Mouse (Mus musculus) thymus, postnatal 10 days (tissue): ENCODE measurements around the gene Col2a1.

Experiments
- DNase-seq, 2 experiments: peaks; one replicate each; pipeline ENCODE4 v3.0.0; 2021; ENCODE audit warnings: low spot score in 2 of 2

The Col2a1 gene

DNA sequence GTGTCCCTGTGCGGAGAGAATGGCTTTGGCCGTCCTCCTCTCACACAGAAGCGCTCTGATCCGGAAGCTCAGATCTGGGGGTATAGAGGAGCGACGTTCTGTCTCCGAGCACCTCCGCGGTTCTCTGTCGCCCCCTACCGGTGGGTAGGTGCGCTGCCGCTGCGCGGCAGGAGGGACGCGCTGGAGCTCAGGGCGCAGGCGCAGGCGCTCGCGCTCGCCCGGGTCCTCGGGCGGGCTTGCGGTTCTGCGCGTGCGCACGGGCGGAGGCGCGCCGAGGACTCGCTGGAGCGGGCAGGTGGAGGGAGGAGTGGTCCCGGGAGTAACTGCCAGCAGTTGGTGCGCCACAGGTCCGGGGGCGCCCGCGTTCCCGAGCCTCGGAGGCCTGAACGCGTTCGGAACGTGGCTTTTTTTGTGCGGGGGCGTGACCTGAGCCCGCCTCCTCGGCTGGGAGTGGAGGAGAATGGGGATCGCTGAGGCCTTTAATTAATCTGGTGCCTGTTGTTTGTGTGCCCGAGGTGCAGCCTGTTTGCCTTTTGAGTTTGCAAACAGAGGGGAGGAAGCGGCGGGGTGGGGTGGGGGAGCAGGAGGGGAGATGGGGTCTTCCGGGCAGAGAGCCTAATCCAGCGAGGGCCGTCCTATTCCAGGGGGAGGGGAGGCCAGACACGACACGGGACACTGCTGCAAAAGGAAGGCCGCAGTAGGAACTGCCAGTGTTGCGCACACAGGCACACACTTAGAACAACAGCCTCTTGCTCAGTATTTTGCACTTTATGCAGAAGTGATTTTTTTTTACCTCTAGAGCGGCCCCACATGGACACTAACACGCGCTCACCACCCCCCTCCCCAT is 40.3 kb downstream of the Col2a1 start, which contains the start of gene Tmem106c:
Gene Tmem106c (plus strand): TSS at position 212 of the 847 bp plus-strand sequence.
- peak; percentile 92 to 96 for DNase-seq

DNA sequence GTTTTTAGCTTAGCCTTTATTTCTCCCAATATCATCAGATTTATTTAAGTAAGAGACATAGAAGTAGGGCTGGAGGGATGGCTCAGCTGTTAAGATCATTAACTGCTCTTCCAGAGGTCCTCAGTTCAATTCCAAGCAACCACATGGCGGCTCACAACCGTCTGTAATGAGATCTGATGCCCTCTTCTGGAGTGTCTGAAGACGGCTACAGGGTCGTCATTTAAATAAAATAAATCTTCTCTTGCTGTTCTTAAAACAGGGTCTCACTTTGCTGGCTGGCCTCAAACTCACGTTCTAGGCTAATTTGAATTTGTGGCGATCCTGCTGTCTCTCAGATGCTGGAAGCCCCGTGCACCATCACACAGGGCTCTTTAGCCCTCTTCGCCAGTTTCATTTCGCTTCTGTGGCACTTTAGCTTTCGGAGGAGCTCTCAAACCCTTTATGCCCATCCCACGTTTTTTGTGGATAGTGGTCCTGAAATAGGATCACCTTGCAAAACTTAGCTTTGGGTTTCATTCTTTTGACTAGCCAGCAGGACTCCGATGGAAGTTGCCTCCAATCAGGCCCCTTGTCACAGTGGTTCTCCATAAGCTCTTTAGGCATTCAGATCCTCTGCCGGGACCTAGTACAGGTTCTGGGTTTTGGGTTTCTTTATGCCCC is 41.0 kb downstream of the Col2a1 start:
- no peak for DNase-seq

GRCm38 (mm10) chr15:97956416-97956815 is 48.1 kb downstream of the Col2a1 start:
- DNase-seq, result no peak

- DNase-seq, result no peak
These were observed 48.8 kb downstream of the Col2a1 start for GRCm38 (mm10) chr15:97955742-97956141.

DNA sequence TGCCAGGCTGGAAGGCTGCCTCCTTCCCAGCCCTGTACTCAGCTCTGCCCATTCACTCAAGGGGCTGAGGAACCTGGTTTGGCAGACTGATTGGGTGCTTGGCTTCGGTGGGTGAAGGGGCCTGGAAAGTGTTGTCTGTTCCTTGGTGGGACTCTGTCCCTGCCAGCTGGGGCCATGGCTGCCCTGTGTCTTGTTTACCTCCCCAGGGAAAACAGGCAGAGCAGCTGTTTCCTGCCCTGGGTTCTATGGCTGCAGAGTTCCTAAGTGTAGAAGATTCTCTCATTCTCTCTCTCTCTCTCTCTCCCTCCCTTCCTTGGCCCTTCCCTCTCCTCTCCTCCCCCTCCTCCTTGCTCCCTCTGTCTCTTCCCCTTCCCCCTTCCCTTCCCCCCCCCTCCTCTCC is 49.2 kb downstream of the Col2a1 start:
- DNase-seq, result no peak

DNA sequence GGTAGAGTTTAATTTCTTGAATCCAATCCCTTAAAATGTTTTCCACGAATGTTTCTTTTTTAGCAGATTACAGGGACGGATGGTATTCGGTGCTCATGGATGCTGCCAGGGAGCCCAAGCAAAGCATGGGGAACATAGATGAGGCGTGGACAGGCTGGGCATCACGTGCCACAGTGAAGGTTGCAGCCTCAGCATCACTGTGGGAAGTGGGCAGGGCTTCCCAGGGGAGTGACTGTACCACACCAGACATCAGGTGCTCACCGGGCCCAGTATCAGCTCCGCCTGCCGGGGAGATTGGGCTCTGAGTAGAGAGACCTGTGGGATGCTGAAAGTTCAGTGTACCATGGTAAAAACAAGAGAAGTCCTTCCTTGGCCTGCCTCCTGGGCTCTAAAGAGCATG is 49.8 kb downstream of the Col2a1 start:
- DNase-seq, result no peak

DNA sequence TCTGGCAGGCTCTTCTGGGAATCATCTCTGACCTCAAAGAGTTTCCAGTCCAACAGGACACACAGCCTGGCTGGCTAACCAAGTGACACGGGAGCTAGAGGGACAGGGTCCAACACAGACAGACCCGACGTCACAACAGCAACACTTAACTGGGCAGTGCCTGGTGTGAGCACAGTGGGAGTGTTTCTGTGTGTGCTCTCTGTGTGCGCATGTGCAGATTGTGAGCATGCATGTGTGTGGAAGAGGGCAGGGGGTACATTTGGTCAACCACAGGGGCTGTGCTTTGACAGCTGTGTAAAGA is 51.7 kb downstream of the Col2a1 start:
- DNase-seq, result no peak

- DNase-seq, result peak; percentile 33 to 75
These were observed 52.2 kb downstream of the Col2a1 start for GRCm38 (mm10) chr15:97952137-97952888.

DNA sequence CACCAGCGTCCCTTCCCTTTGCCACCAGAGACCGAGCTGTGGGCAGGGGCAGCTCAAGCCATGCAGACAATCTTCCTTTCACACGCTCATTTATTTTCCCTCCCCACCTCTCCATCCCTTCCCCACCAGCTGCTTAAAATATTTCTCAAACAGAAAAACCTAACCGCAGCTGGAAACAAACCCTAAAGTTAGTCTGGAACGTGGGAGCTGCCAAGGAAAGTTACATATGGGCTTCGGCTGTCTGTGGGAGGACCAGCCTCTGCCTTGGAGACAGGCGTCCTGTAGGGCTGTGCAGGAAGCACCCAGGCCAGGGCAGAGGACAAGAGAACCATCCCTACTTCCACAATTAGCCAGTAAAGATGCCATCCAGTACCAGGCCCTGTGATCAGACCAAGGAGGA is 54.3 kb downstream of the Col2a1 start:
- no peak for DNase-seq

GRCm38 (mm10) chr15:97949706-97950105 is 54.8 kb downstream of the Col2a1 start:
- no peak for DNase-seq

DNA sequence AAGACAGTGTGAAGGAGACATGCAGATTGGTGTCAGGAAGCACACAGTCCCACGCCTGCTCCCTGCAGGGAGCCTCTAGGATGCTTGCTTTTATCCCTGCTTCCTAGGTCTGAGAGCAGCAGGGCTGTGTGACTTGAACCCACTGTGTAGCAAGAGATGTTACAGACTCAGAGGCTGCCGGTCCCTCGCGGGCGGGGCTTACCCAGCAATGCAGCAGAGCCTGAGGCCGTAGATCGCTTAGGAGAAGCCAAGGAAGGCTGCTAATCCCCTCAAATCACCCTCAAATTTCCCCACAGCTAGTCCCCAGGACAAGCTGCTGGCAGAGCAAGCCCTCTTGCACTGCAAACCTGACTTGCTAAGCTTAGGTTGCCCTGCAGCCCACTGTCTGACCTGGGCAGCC is 55.8 kb downstream of the Col2a1 start:
- DNase-seq, result no peak

- no peak for DNase-seq
These were observed 58.7 kb downstream of the Col2a1 start for GRCm38 (mm10) chr15:97945656-97946315.

GRCm38 (mm10) chr15:97944919-97945574 is 59.4 kb downstream of the Col2a1 start:
- no peak for DNase-seq

- DNase-seq, result no peak
These were observed 61.1 kb downstream of the Col2a1 start for GRCm38 (mm10) chr15:97943356-97943755.

DNA sequence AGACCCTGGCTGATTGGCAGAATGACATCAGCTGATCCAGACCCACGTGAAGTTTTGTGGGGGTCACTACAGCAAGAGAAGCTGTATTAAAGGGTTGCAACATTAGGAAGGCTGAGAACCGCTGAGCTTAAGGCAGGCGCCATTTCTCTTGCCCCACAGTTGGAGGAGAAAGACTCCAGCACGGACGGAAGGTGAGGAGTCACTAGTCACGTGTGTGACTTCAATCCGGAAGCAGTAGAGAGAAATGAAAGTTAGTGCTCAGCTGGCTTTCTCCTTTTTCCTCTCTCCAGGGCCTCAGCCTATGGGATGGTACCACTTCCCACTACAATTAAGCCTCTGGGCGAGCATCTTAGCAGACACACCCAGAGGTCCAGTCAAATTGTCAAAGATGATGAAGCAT is 62.0 kb downstream of the Col2a1 start:
- DNase-seq, result no peak

DNA sequence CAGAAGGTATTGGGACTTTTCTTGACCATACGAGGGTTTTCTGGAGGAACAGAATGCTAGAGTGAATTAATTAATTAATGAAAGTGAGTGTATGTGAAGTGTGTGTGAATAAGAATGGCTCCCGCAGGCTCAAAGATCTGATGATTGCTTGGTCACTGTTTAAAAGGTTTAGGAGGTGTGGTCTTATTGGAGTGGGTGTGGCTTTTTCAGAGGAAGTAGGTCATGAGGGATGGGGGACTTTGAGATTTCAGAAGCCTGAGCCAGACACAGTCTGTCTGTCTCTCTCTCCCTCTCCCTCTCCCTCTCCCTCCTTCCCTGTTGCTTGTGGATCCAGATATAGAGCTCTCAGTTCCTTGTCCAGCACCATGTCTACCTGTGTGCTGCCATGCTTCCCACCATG is 63.2 kb downstream of the Col2a1 start:
- no peak for DNase-seq

DNA sequence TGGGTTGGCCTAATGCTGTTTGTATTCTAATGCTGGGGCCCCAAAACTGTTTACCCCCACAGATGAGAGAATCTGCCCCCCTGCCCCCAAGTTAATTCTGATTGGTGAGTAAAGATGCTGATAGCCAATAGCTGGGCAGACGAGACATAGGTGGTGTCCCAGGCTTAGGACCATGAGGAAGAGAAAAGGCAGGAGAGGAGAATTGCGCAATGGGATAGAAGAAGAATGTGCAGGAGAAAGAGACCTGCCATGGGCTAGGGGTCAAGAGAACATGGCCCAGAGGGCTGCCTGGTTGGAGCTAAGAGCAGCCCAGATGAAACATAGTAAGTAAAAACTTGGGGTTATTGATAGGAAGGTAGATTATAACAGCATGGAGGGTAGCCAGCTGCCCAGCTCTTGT is 64.4 kb downstream of the Col2a1 start:
- no peak for DNase-seq

DNA sequence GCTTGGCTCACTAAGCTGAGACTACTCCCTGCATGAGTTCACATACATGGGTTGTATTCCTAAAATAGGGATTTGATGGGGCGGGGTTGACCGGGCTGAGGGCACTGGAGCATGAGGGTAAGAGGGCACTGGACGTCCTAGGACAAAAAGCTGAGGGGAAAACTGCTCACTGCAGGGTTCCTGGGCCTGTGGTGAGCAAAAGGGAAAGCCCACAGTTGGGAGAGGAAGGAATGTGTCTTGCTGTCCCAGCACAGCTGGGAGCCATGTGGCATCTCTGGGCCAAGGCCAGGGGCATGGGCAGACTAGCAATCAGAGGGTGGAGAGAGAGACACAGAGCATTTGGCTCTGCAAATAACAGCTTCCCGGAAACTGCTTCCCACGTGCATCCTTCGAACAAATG is 65.9 kb downstream of the Col2a1 start:
- no peak for DNase-seq

DNA sequence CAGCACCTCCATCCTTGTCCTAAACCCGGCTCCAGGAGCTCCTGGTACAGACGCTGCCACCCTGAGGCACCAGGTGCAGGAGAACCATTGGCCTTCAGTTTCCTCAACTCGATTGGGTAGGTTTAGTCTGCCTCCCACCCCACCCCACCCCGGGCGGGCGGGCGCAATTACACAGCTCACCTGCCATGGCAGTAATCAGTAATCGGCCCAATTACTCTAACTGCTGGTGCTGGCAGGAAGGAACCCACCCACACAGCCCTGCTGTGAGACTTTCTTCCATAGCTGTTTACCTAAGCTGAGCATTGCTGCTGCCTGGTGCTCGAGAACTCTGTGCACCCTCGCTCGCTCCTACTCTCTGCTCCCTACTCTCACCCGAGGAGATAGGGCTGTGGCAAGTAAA is 72.1 kb downstream of the Col2a1 start:
- no peak for DNase-seq

- DNase-seq, result no peak
These were observed 75.2 kb downstream of the Col2a1 start for GRCm38 (mm10) chr15:97929259-97929824.

GRCm38 (mm10) chr15:97927821-97928220 is 76.7 kb downstream of the Col2a1 start:
- no peak for DNase-seq
